Mouse (Mus musculus): Measurements from ENCODE around the gene Mtm1.
"Not testable (repeated sequence)": the region's sequence is repeated elsewhere in the genome, so short reads cannot be mapped to it uniquely, and the experiment has no call there.

Mtm1 gene

DNA sequence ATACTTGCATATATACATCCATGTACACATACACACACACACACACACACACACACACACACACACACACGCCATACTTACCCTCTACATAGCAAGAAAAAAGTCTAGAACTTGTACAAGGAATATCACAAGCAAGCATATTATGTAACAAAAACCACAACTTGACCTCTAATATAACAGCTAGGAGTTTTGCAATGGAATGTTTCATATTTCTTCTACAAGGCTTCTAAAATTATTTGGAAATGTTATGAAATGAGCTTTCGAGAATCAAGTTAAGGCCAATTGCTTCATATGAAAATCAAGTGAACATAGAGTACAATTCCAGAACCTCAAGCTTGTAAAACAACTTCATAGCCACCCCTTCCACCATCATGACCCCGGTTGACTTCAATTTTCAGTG lies 74.9 kb downstream of the Mtm1 start:
- no peak for DNase-seq (ENCODE audit: low read depth)

GRCm38 (mm10) chrX:71287088-71287487 lies 76.5 kb downstream of the Mtm1 start:
- no peak for DNase-seq (ENCODE audit: low read depth)

GRCm38 (mm10) chrX:71294191-71294590 lies 83.6 kb downstream of the Mtm1 start:
- DNase-seq (ENCODE audit: low read depth) = no peak

GRCm38 (mm10) chrX:71296005-71296404 lies 85.4 kb downstream of the Mtm1 start:
- DNase-seq (ENCODE audit: low read depth) = no peak

GRCm38 (mm10) chrX:71302148-71302547 lies 91.6 kb downstream of the Mtm1 start:
- no peak for DNase-seq (ENCODE audit: low read depth)

DNA sequence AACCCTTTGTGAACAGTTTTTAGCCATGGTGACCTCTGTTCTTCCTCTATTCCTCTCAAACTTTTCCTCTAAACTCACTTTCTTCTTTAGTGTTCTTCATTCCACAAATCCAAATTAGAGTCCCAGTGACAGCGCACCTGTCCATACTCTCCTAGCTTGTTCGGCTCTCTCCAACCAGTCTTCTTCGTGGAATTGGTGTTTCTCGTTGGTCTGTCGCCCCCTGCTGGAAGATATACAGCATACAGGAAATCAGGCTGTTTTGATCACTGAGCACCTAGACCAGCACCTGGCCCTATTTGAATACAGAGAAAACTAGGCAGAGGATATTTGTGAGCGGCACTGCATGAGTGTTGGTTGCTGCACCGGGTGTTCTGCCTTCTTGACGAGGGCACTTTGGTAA lies 100.7 kb downstream of the Mtm1 start:
- DNase-seq (ENCODE audit: low read depth) = peak; percentile 13

DNA sequence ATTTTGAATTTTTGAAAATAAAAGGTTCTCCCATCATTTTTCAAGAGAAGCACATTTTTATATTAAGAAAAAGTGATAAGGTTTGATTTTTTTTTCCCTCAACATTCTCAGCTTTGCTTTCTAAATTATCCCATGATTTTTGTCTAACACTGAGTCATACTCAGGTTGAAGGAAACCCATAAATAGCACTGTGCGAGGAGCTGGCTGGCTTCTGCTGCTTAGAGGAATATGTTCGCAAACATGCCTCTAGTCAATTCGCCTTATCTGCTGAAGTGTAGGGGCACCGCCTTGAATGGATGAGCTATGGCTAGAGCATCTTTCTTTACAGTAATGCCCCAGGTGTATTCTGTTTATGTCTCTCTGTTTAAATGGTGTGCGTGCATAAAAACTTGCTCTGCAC lies 103.8 kb downstream of the Mtm1 start:
- DNase-seq (ENCODE audit: low read depth) = no peak

DNA sequence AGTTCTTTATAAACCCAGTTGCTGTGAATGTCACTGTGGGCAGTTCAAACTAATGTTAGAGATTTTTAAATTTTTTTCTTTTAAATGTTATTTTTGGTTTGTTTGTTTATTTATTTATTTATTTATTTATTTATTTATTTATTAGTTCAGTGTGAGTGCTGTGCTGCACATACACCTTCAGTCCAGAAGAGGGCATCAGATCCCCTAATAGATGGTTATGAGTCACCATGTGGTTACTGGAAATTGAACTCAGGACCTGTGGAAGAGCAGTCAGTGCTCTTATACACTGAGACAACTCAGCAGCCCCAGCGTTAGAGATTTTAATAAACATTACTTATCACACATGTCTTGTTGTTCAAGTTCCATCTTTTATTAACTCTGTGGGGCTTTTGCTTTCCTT lies 141.5 kb downstream of the Mtm1 start:
- no peak for DNase-seq (ENCODE audit: low read depth)

- DNase-seq (ENCODE audit: low read depth) = no peak
Observed at GRCm38 (mm10) chrX:71355331-71355730, 144.8 kb downstream of the Mtm1 start.

GRCm38 (mm10) chrX:71361793-71362192 lies 151.2 kb downstream of the Mtm1 start:
- DNase-seq (ENCODE audit: low read depth) = not testable (repeated sequence)

DNA sequence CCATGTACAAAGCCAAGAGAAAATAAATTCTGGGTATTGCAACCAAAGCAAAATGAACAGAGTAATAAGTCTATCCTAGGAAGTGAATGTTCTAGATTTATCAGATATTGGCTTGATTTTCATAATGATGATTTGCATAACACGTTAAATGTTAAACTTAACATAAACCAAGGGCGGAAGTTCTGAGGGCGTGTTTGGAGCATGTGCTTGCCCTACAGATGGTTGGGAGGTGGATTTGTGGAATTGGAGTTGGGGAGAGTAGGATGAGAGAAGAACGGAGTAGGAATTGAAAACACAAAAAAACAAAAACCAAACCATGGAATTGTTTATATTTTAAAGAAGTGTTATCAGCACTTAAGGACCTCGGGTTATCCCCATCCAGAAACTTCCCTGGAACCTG lies 153.5 kb downstream of the Mtm1 start:
- DNase-seq (ENCODE audit: low read depth) = no peak

DNA sequence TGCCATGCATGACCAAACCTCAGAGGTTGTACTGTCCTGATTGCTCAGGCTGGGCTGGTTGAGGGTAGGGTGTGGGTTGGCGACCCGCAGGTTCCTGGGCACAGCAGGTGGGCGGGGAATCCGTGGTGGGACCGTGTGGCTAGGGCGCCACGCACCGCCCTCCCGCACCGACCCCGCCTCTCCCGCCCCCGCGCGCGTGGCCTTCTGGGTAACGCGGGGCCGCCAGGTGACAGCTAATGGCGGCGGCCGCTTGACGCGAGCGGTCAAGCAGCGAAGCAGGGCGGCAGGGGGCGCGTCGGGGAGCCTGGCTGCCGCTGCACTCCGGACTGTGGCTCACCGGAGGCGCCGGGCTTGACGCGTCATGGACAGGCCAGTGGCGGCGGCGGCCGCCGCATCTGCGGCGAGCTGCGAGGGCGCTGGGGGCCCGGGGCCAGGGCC lies 154.0 kb downstream of the Mtm1 start, which contains the start of gene Mtmr1:
Gene Mtmr1, plus strand, starts transcription at position 207 of the 438 bp plus-strand sequence.
- DNase-seq (ENCODE audit: low read depth) = peak; percentile 42

GRCm38 (mm10) chrX:71365011-71365410 lies 154.4 kb downstream of the Mtm1 start:
- DNase-seq (ENCODE audit: low read depth) = no peak
